In the genomic region with DNA sequence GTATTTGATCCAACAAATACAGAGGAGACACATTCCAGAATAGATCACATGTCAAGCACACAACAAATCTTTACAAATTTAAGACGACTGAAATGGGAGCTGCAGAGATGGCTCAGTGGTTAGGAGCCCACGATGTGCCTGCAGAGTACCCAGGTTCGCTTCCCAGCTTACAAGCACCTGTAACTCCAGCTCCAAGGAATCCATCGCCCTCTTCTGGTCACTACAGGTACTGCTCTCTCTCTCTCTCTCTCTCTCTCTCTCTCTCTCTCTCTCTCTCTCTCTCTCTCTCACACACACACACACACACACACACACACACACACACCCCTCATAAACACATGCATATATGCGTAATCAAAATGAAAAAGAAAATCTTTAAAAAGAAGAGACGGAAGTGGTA, we compare ENCODE assay signal across 11 mouse cellular contexts.
A peak's percentile ranks its signal among the peaks of the same experiment; 100 is the strongest.
DNase-seq lines count a peak whose midpoint lies in the region; ATAC-seq and TF ChIP-seq lines count a peak whose summit lies in the region.
"Had no signal": no experiment of that assay in that cellular context is flagged by ENCODE, and none has a peak within 500 bp of the region (broad histone marks: within the 10 kb centered on the region; RNA-seq: fewer than 3 reads in every experiment).

No protein-coding gene starts in this region.

- no peaks in the 10 kb centered on the region for H3K27me3 ChIP-seq in neural tube, embryonic 15.5 days (replicated peaks)
- H3K27me3 ChIP-seq: embryonic facial prominence, embryonic 13.5 days; limb, embryonic 13.5 days had no signal

- WGBS in lung, adult 2 months, result 59% methylated on average over 6 of the region's 6 CpGs
- 66% methylated on average over 6 of the region's 6 CpGs for WGBS in neural tube, embryonic 15.5 days

- no peak overlapping the region for H3K4me3 ChIP-seq in lung, adult 2 months (replicated peaks; ENCODE audit: extremely low read depth, low read depth, low read length)
- no peak overlapping the region for H3K4me3 ChIP-seq in neural tube, embryonic 15.5 days (replicated peaks)
- H3K4me3 ChIP-seq: embryonic facial prominence, embryonic 13.5 days; limb, embryonic 13.5 days had no signal

- peak; percentile 15 for DNase-seq in embryo, embryonic 11 days
- DNase-seq in embryo, embryonic 9.5 days (ENCODE audit: extremely low spot score), result no peak
- DNase-seq in lung, adult 2 months, result no peak
- no peak for DNase-seq in lung, postnatal 4 days
- peak; percentile 45 for DNase-seq in ZHBTc4 (ENCODE audit: low read depth, low spot score)
- peak; percentile 11 for DNase-seq in thymus, postnatal 0 days (ENCODE audit: low spot score)
- no peak for DNase-seq in adrenal gland, postnatal 4 days (ENCODE audit: low spot score in 2 of 2)

- no peak for TF ChIP-seq POLR2A in lung, adult 2 months (IDR thresholded peaks at IDR 0.05; ENCODE audit: borderline replicate concordance, extremely low read depth, low read depth, low read length)

- ATAC-seq in neural tube, embryonic 15.5 days (ENCODE audit: low FRiP score), result no peak

- H3K9ac ChIP-seq in neural tube, embryonic 15.5 days (replicated peaks), result no peak overlapping the region
- H3K9ac ChIP-seq: embryonic facial prominence, embryonic 13.5 days; limb, embryonic 13.5 days had no signal

- TF ChIP-seq CTCF in lung, adult 2 months (IDR thresholded peaks at IDR 0.05; ENCODE audit: insufficient read depth, low read length), result 0 out of 2 replicates have a peak, but pooled peaks have one; percentile 6

- no peak overlapping the region for H3K27ac ChIP-seq in neural tube, embryonic 15.5 days (replicated peaks)
- H3K27ac ChIP-seq: embryonic facial prominence, embryonic 13.5 days; limb, embryonic 13.5 days had no signal

- no peaks in the 10 kb centered on the region for H3K36me3 ChIP-seq in neural tube, embryonic 15.5 days
- H3K36me3 ChIP-seq: embryonic facial prominence, embryonic 13.5 days; limb, embryonic 13.5 days had no signal

- H3K9me3 ChIP-seq in neural tube, embryonic 15.5 days (replicated peaks), result no peaks in the 10 kb centered on the region
- H3K9me3 ChIP-seq: embryonic facial prominence, embryonic 13.5 days; limb, embryonic 13.5 days had no signal

- H3K4me2 ChIP-seq in neural tube, embryonic 15.5 days, result no peak overlapping the region
- H3K4me2 ChIP-seq: embryonic facial prominence, embryonic 13.5 days; limb, embryonic 13.5 days; midbrain, embryonic 11.5 days had no signal

- no peaks in the 10 kb centered on the region for H3K4me1 ChIP-seq in lung, adult 2 months (ENCODE audit: control insufficient read depth, insufficient read depth, low read length)
- peaks cover 14% of the 10 kb centered on the region for H3K4me1 ChIP-seq in neural tube, embryonic 15.5 days
- H3K4me1 ChIP-seq: embryonic facial prominence, embryonic 13.5 days; limb, embryonic 13.5 days had no signal

Comparison
In these comparisons a context has a peak if more than half of its experiments do, and no peak if none do; other contexts are left out.
1. DNase-seq: peak in embryo, embryonic 11 days (single experiment), ZHBTc4 (single experiment) and thymus, postnatal 0 days (single experiment); none in embryo, embryonic 9.5 days (single experiment), lung, adult 2 months (single experiment), lung, postnatal 4 days (0 of 2) and adrenal gland, postnatal 4 days (0 of 2).